Mouse (Mus musculus) urinary bladder, postnatal 36 days (tissue): ENCODE measurements around the gene BC052040.

Source experiments
- DNase-seq, 2 experiments: peaks; one replicate each; pipeline ENCODE4 v3.0.0; 2022; ENCODE audit warnings: low spot score in 2 of 2, mixed read lengths in 1 of 2

Gene BC052040

GRCm38 (mm10) chr2:115699032-115699431, 117.5 kb downstream of the BC052040 start:
- no peak for DNase-seq

GRCm38 (mm10) chr2:115702610-115703009, 121.1 kb downstream of the BC052040 start:
- DNase-seq, result no peak

GRCm38 (mm10) chr2:115717535-115717934, 136.0 kb downstream of the BC052040 start:
- no peak for DNase-seq

GRCm38 (mm10) chr2:115717980-115718379, 136.5 kb downstream of the BC052040 start:
- DNase-seq, result no peak

GRCm38 (mm10) chr2:115723452-115723851, 141.9 kb downstream of the BC052040 start:
- no peak for DNase-seq

- no peak for DNase-seq
These were observed 142.7 kb downstream of the BC052040 start for GRCm38 (mm10) chr2:115724216-115724615.

- DNase-seq, result no peak
These were observed 143.2 kb downstream of the BC052040 start for GRCm38 (mm10) chr2:115724726-115725125.

GRCm38 (mm10) chr2:115725503-115725902, 144.0 kb downstream of the BC052040 start:
- DNase-seq, result no peak

- no peak for DNase-seq
These were observed 144.4 kb downstream of the BC052040 start for GRCm38 (mm10) chr2:115725926-115726325.

- DNase-seq, result no peak
These were observed 145.3 kb downstream of the BC052040 start for GRCm38 (mm10) chr2:115726806-115727205.

GRCm38 (mm10) chr2:115728627-115729026, 147.1 kb downstream of the BC052040 start:
- no peak for DNase-seq

- no peak for DNase-seq
These were observed 149.0 kb downstream of the BC052040 start for GRCm38 (mm10) chr2:115730502-115730901.

- DNase-seq, result no peak
These were observed 149.7 kb downstream of the BC052040 start for GRCm38 (mm10) chr2:115731171-115731570.

GRCm38 (mm10) chr2:115732572-115732971, 151.1 kb downstream of the BC052040 start:
- DNase-seq, result no peak

GRCm38 (mm10) chr2:115733017-115733692, 151.6 kb downstream of the BC052040 start:
- DNase-seq, result no peak

- no peak for DNase-seq
These were observed 153.3 kb downstream of the BC052040 start for GRCm38 (mm10) chr2:115734850-115735249.

GRCm38 (mm10) chr2:115736416-115736815, 154.9 kb downstream of the BC052040 start:
- no peak for DNase-seq

- no peak for DNase-seq
These were observed 156.4 kb downstream of the BC052040 start for GRCm38 (mm10) chr2:115737966-115738365.

GRCm38 (mm10) chr2:115742061-115742460, 160.5 kb downstream of the BC052040 start:
- DNase-seq, result no peak

GRCm38 (mm10) chr2:115747639-115748038, 166.1 kb downstream of the BC052040 start:
- DNase-seq, result no peak

- no peak for DNase-seq
These were observed 169.7 kb downstream of the BC052040 start for GRCm38 (mm10) chr2:115751177-115751576.

- DNase-seq, result no peak
These were observed 176.2 kb downstream of the BC052040 start for GRCm38 (mm10) chr2:115757685-115758084.

- no peak for DNase-seq
These were observed 177.0 kb downstream of the BC052040 start for GRCm38 (mm10) chr2:115758542-115758941.
